Mouse (Mus musculus): ENCODE data around the gene A030005L19Rik. TPM values are rescaled to one million over a fixed set of nuclear protein-coding genes. Genes with fewer than 3 reads are reported as not detected.
"Not testable (repeated sequence)": the region's sequence is repeated elsewhere in the genome, so short reads cannot be mapped to it uniquely, and the experiment has no call there.

The A030005L19Rik gene
- 2.3 and 2.7 TPM in 2 replicates for polyA plus RNA-seq (2012; rRNA removed)

- 93% methylated on average over 3 of the region's 3 CpGs for WGBS
- Histone ChIP-seq H3K4me1 (ENCODE audit: control insufficient read depth, insufficient read depth, low read length) (no peaks in the 10 kb centered on the region), H3K27me3 (ENCODE audit: control insufficient read depth, insufficient read depth, low read length) (no peaks in the 10 kb centered on the region), H3K27ac (ENCODE audit: insufficient read depth, low read length) (no peak within 1 kb of the TSS), H3K4me3 (replicated peaks; ENCODE audit: insufficient read depth, low read depth, low read length) (no peak within 1 kb of the TSS)
- no peak for TF ChIP-seq CTCF (IDR thresholded peaks at IDR 0.05; ENCODE audit: borderline replicate concordance, insufficient read depth, low read depth, low read length)
- no peak for DNase-seq
These were observed at the start of gene A030005L19Rik for GRCm38 (mm10) chr1:82913025-82913424. TSS of gene A030005L19Rik (plus strand) at chr1:82913325.

- H3K27ac ChIP-seq (ENCODE audit: insufficient read depth, low read length) = no peak overlapping the region
- no peaks in the 10 kb centered on the region for H3K27me3 ChIP-seq (ENCODE audit: control insufficient read depth, insufficient read depth, low read length)
- 91% methylated on average over 3 of the region's 3 CpGs for WGBS
- DNase-seq = no peak
- no peak for TF ChIP-seq POLR2A (IDR thresholded peaks at IDR 0.05; ENCODE audit: borderline replicate concordance, insufficient read depth, low read length)
- TF ChIP-seq CTCF (IDR thresholded peaks at IDR 0.05; ENCODE audit: borderline replicate concordance, insufficient read depth, low read depth, low read length) = no peak
- no peaks in the 10 kb centered on the region for H3K4me1 ChIP-seq (ENCODE audit: control insufficient read depth, insufficient read depth, low read length)
- no peak overlapping the region for H3K4me3 ChIP-seq (replicated peaks; ENCODE audit: insufficient read depth, low read depth, low read length)
These were observed 42.9 kb upstream of the A030005L19Rik start for GRCm38 (mm10) chr1:82870202-82870601.

DNA sequence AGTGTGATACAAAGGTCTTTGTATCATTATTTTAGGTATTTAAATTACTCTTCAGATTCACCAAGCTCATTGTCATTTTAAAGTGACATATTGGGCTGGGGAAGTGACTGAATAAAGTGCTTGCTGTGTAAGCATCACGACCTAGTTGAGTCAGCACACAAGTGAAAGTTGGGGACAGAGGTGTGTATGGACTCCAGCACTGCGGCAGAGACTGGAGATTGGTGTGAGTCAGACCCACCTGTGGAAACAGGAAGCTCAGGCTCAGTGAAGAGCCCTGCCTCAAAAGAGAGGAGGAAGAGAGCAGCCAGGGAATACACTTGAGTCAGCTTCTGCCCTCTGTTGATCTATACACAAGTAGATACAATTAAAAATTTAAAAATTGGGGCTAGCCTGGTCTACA, 34.0 kb upstream of the A030005L19Rik start:
- Histone ChIP-seq H3K27ac (ENCODE audit: insufficient read depth, low read length) (no peak overlapping the region), H3K4me1 (ENCODE audit: control insufficient read depth, insufficient read depth, low read length) (no peaks in the 10 kb centered on the region), H3K4me3 (replicated peaks; ENCODE audit: insufficient read depth, low read depth, low read length) (no peak overlapping the region), H3K27me3 (ENCODE audit: control insufficient read depth, insufficient read depth, low read length) (no peaks in the 10 kb centered on the region)
- TF ChIP-seq CTCF (IDR thresholded peaks at IDR 0.05; ENCODE audit: borderline replicate concordance, insufficient read depth, low read depth, low read length) = no peak
- TF ChIP-seq POLR2A (IDR thresholded peaks at IDR 0.05; ENCODE audit: borderline replicate concordance, insufficient read depth, low read length) = no peak
- no peak for DNase-seq
- WGBS = 79% methylated on average over 2 of the region's 2 CpGs

DNA sequence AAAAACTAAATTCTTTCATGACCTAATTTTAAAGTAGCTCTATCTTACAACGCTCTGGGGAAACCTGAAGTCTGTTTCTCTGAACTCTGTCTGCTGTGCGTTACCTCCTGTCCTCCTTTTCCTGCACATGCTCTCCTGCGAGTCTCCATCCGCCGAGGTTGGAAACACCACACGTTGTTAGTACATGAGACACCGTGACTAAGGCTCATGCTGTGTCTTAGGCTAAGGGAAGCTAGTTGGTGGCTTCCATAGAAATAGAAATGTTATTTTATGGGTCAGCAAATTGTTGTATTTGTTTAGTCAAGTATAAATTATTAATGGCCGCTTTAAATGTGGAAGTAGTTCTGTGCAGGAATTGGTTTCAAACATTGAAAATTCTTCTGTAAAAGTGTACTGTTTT, 32.9 kb upstream of the A030005L19Rik start:
- H3K4me3 ChIP-seq (replicated peaks; ENCODE audit: insufficient read depth, low read depth, low read length) = no peak overlapping the region
- 31% methylated on average over 8 of the region's 8 CpGs for WGBS
- H3K4me1 ChIP-seq (ENCODE audit: control insufficient read depth, insufficient read depth, low read length) = no peaks in the 10 kb centered on the region
- TF ChIP-seq CTCF (IDR thresholded peaks at IDR 0.05; ENCODE audit: borderline replicate concordance, insufficient read depth, low read depth, low read length) (no peak), POLR2A (IDR thresholded peaks at IDR 0.05; ENCODE audit: borderline replicate concordance, insufficient read depth, low read length) (no peak)
- DNase-seq = peak in 1 of 2 experiments; percentile 10
- H3K27ac ChIP-seq (ENCODE audit: insufficient read depth, low read length) = no peak overlapping the region
- no peaks in the 10 kb centered on the region for H3K27me3 ChIP-seq (ENCODE audit: control insufficient read depth, insufficient read depth, low read length)

DNA sequence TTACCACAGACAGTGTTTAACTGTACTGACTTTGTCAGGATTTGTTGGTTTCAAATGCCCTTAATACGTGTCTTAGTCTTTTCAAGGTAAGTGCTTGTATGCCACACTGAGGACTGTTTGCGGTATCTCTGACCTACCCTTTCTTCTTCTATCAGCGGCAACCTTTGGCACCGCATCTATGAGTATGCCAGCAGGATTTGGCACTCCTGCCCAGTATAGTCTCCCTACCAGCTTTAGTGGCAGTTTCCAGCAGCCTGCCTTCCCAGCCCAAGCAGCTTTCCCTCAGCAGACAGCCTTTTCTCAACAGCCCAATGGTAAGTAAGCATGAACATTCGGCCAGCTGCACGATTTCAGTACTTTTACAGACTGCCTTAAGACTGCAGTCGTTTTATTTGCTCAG, 19.9 kb upstream of the A030005L19Rik start:
- H3K27ac ChIP-seq (ENCODE audit: insufficient read depth, low read length) = no peak overlapping the region
- no peaks in the 10 kb centered on the region for H3K27me3 ChIP-seq (ENCODE audit: control insufficient read depth, insufficient read depth, low read length)
- H3K4me1 ChIP-seq (ENCODE audit: control insufficient read depth, insufficient read depth, low read length) = peaks cover 2% of the 10 kb centered on the region; the same call in 1 of the 2 replicates
- no peak for TF ChIP-seq POLR2A (IDR thresholded peaks at IDR 0.05; ENCODE audit: borderline replicate concordance, insufficient read depth, low read length)
- TF ChIP-seq CTCF (IDR thresholded peaks at IDR 0.05; ENCODE audit: borderline replicate concordance, insufficient read depth, low read depth, low read length) = no peak
- peak; percentile 24 to 52 for DNase-seq
- no peak overlapping the region for H3K4me3 ChIP-seq (replicated peaks; ENCODE audit: insufficient read depth, low read depth, low read length)
- WGBS = 39% methylated on average over 7 of the region's 7 CpGs

DNA sequence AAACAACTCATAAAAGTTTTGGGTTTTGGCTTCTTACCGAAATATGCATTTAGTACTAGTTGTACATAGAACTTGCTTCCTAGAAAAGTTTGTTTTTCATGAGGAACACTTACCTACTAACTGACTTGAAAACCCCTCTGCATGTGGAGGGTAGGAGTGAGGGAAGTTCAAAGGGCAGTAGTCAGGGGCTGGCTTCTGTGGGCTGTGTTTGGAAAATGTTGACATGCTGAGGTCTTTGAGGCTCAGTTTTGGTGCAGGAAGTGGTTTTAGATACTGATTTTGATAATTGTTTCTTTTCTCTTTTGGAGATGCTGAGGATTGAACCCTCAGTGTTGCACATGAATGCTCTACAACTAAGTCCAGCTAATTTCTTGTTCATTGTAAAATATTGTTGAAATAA, 12.6 kb upstream of the A030005L19Rik start:
- no peak for DNase-seq
- no peak overlapping the region for H3K4me3 ChIP-seq (replicated peaks; ENCODE audit: insufficient read depth, low read depth, low read length)
- H3K27me3 ChIP-seq (ENCODE audit: control insufficient read depth, insufficient read depth, low read length) = no peaks in the 10 kb centered on the region
- H3K4me1 ChIP-seq (ENCODE audit: control insufficient read depth, insufficient read depth, low read length) = no peaks in the 10 kb centered on the region
- H3K27ac ChIP-seq (ENCODE audit: insufficient read depth, low read length) = no peak overlapping the region
- 97% methylated on average over 1 of the region's 1 CpGs for WGBS
- TF ChIP-seq POLR2A (IDR thresholded peaks at IDR 0.05; ENCODE audit: borderline replicate concordance, insufficient read depth, low read length) (no peak), CTCF (IDR thresholded peaks at IDR 0.05; ENCODE audit: borderline replicate concordance, insufficient read depth, low read depth, low read length) (no peak)

DNA sequence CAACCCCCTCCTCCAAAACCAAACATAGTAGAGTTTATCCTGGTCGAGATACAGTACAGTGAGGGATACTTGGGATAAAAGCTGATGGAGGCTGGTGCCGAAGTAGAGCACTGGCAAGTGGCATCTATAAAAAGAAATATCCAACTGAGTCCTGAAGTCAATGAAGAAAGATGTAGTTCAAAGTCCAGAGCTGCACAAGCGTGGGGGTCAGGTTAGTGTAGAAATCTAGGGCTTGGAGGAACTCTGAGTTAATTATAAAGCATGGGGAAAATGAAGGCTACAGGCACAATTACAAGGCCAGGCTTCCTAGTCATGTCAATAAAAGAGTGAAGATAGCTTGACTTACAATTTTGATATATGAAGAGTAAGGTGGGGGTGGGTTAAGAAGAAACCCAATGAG, 11.9 kb upstream of the A030005L19Rik start:
- H3K4me3 ChIP-seq (replicated peaks; ENCODE audit: insufficient read depth, low read depth, low read length) = no peak overlapping the region
- no peaks in the 10 kb centered on the region for H3K27me3 ChIP-seq (ENCODE audit: control insufficient read depth, insufficient read depth, low read length)
- no peak overlapping the region for H3K27ac ChIP-seq (ENCODE audit: insufficient read depth, low read length)
- DNase-seq = no peak
- TF ChIP-seq CTCF (IDR thresholded peaks at IDR 0.05; ENCODE audit: borderline replicate concordance, insufficient read depth, low read depth, low read length) = no peak
- TF ChIP-seq POLR2A (IDR thresholded peaks at IDR 0.05; ENCODE audit: borderline replicate concordance, insufficient read depth, low read length) = no peak
- 95% methylated on average over 3 of the region's 3 CpGs for WGBS
- H3K4me1 ChIP-seq (ENCODE audit: control insufficient read depth, insufficient read depth, low read length) = no peaks in the 10 kb centered on the region

- Histone ChIP-seq H3K27me3 (ENCODE audit: control insufficient read depth, insufficient read depth, low read length) (no peaks in the 10 kb centered on the region), H3K27ac (ENCODE audit: insufficient read depth, low read length) (no peak overlapping the region), H3K4me3 (replicated peaks; ENCODE audit: insufficient read depth, low read depth, low read length) (no peak overlapping the region), H3K4me1 (ENCODE audit: control insufficient read depth, insufficient read depth, low read length) (no peaks in the 10 kb centered on the region)
- DNase-seq = no peak
- no peak for TF ChIP-seq POLR2A (IDR thresholded peaks at IDR 0.05; ENCODE audit: borderline replicate concordance, insufficient read depth, low read length)
- TF ChIP-seq CTCF (IDR thresholded peaks at IDR 0.05; ENCODE audit: borderline replicate concordance, insufficient read depth, low read depth, low read length) = no peak
- 58% methylated on average over 3 of the region's 3 CpGs for whole genome bisulfite sequencing
These were observed 7.2 kb upstream of the A030005L19Rik start for GRCm38 (mm10) chr1:82905886-82906285.

DNA sequence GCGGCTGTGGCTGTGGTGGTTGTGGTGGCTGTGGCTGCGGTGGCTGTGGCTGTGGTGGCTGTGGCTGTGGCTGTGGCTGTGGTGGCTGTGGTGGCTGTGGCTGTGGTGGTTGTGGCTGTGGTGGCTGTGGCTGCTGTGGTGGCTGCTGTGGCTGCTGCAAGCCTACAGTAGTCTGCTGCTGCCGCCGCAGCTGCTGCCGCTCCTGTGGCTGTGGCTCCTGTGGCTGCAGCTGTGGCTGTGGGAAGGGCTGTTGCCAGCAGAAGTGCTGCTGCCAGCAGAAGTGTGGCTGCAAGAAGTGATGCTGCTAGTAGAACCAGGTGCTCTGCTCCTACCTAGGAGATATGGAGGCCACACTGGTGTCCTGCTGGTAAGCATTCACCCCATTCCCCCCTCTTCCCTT, 309 bp downstream of the A030005L19Rik start:
- H3K4me1 ChIP-seq (ENCODE audit: control insufficient read depth, insufficient read depth, low read length); H3K27ac ChIP-seq (ENCODE audit: insufficient read depth, low read length); H3K4me3 ChIP-seq (replicated peaks; ENCODE audit: insufficient read depth, low read depth, low read length); DNase-seq; H3K27me3 ChIP-seq (ENCODE audit: control insufficient read depth, insufficient read depth, low read length): not testable (repeated sequence)
- WGBS = 92% methylated on average over 5 of the region's 5 CpGs
